Mouse (Mus musculus): ENCODE results near the gene Sppl3.

DNA sequence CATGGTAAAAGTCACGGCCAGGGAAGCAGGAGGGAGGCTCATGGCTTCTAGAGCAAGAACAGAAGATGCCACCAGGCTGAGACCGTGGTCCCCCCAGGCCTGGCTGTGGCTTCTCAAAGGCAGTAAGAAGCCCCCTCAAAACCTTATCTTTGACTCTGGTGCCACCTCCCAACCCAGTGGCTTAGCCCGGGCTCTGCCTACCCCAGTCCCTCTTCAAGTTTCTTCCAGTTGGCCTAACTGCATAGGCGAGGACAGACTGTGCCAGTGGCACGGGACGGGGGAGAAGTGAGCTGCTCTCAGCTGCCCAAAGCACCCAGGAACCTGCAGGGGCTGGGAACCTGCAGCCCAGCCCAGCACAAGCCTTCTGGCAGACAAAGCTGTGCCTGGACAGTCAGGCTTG is 113.8 kb downstream of the Sppl3 start:
- no peak for TF ChIP-seq CTCF (conservative IDR thresholded peaks at IDR 0.05; ENCODE audit: insufficient read depth, insufficient read length, low read depth, low read length)
- TF ChIP-seq POLR2A (IDR thresholded peaks at IDR 0.05; ENCODE audit: low read depth, low read length): no peak
